Mouse (Mus musculus) CH12.LX (cell line): ENCODE data around the gene Slc38a7. TPM values are rescaled to one million over a fixed set of nuclear protein-coding genes. Genes with fewer than 3 reads are reported as not detected.

ENCODE experiments used
- DNase-seq: peaks from one replicate; pipeline ENCODE4 v3.0.0-alpha.2; 2013; ENCODE audit errors: extremely low read depth
- H3K27ac ChIP-seq: 2 replicates; pipeline ENCODE4 v1.5.1; 2012; ENCODE audit warnings: low read depth, mild to moderate bottlenecking, control low read depth, moderate library complexity; ENCODE audit not compliant: insufficient read depth
- H3K27me3 ChIP-seq: replicated peaks from 2 replicates; pipeline ENCODE3; 2012; ENCODE audit warnings: inconsistent platforms
- H3K36me3 ChIP-seq, 2 experiments: replicated peaks in 1 of 2; 2 replicates each; pipeline versions ENCODE3 to v1.6.1; 2012; ENCODE audit warnings: inconsistent platforms in 1 of 2, low read length in 1 of 2, mild to moderate bottlenecking in 1 of 2, mixed read lengths in 1 of 2, moderate library complexity in 1 of 2; ENCODE audit not compliant: control insufficient read depth in 1 of 2, insufficient read depth in 1 of 2
- H3K4me1 ChIP-seq, 2 experiments: 2 replicates each; pipeline ENCODE4 v1.6.1; 2012; ENCODE audit warnings: inconsistent platforms in 1 of 2, moderate library complexity in 1 of 2; ENCODE audit not compliant: insufficient read depth in 2 of 2, control insufficient read depth in 1 of 2
- H3K4me2 ChIP-seq: 2 replicates; pipeline ENCODE4 v1.6.1; 2012; ENCODE audit warnings: low read depth, mild to moderate bottlenecking, control low read depth; ENCODE audit not compliant: poor library complexity, insufficient read depth, severe bottlenecking
- H3K4me3 ChIP-seq, 3 experiments: fragments of 150-350 bp in 1 of 3; sonication (generic) in 1 of 3; replicated peaks in 1 of 3; 2 replicates each; pipeline versions ENCODE3 to v1.5.1; 2011 to 2012; ENCODE audit warnings: low read depth in 2 of 3, low read length in 2 of 3, mild to moderate bottlenecking in 2 of 3, moderate library complexity in 2 of 3, control low read depth in 1 of 3, improper control_type of control experiment in 1 of 3, inconsistent platforms in 1 of 3, mixed read lengths in 1 of 3; ENCODE audit not compliant: poor library complexity in 1 of 3
- H3K79me2 ChIP-seq: replicated peaks from 2 replicates; pipeline ENCODE4 v1.6.1; 2012; ENCODE audit warnings: mild to moderate bottlenecking, moderate library complexity; ENCODE audit not compliant: control insufficient read depth, poor library complexity, insufficient read depth, severe bottlenecking; ENCODE audit errors: extremely low read depth
- H3K9ac ChIP-seq: 2 replicates; pipeline ENCODE4 v1.6.1; 2012; ENCODE audit warnings: low read depth, mild to moderate bottlenecking, control low read depth, moderate library complexity; ENCODE audit not compliant: insufficient read depth
- H3K9me3 ChIP-seq: replicated peaks from 2 replicates; pipeline ENCODE3; 2012; ENCODE audit warnings: low read length, inconsistent platforms, mixed read lengths
- BHLHE40 ChIP-seq: IDR thresholded peaks from 2 replicates; pipeline ENCODE4 v1.6.1; 2011; ENCODE audit warnings: mild to moderate bottlenecking, low read depth, low read length, improper control_type of control experiment
- CTCF ChIP-seq, 2 experiments: IDR thresholded peaks in 1 of 2; conservative IDR thresholded peaks in 1 of 2; 2 replicates each; pipeline ENCODE4 v1.5.1; 2011 to 2012; ENCODE audit warnings: low read depth in 2 of 2, low read length in 2 of 2, improper control_type of control experiment in 1 of 2, inconsistent platforms in 1 of 2, mild to moderate bottlenecking in 1 of 2, moderate library complexity in 1 of 2
- E2F4 ChIP-seq: IDR thresholded peaks from 2 replicates; pipeline ENCODE4 v1.6.1; 2011; ENCODE audit warnings: low read depth, low read length, improper control_type of control experiment; ENCODE audit not compliant: insufficient replicate concordance
- ELF1 ChIP-seq: IDR thresholded peaks from 2 replicates; pipeline ENCODE4 v1.6.1; 2014; ENCODE audit warnings: low read depth, mild to moderate bottlenecking, inconsistent platforms, low read length, improper control_type of control experiment
- ETS1 ChIP-seq: conservative IDR thresholded peaks from 2 replicates; pipeline ENCODE4 v1.6.1; 2012; ENCODE audit warnings: low read depth, mild to moderate bottlenecking, inconsistent platforms, low read length, improper control_type of control experiment, moderate library complexity
- GABPA ChIP-seq: IDR thresholded peaks from 2 replicates; pipeline ENCODE4 v1.6.1; 2012; ENCODE audit warnings: low read depth, low read length, improper control_type of control experiment, inconsistent platforms; ENCODE audit not compliant: insufficient replicate concordance
- HCFC1 ChIP-seq: IDR thresholded peaks from 2 replicates; pipeline ENCODE4 v1.6.1; 2012; ENCODE audit warnings: low read depth, mild to moderate bottlenecking, inconsistent platforms, low read length, improper control_type of control experiment
- IRF4 ChIP-seq: IDR thresholded peaks from 2 replicates; pipeline ENCODE4 v1.6.1; 2014; ENCODE audit warnings: low read depth, mild to moderate bottlenecking, inconsistent platforms, low read length, improper control_type of control experiment
- JUN ChIP-seq: IDR thresholded peaks from 2 replicates; pipeline ENCODE4 v1.6.1; 2011; ENCODE audit warnings: low read depth, mild to moderate bottlenecking, low read length, improper control_type of control experiment, moderate library complexity; ENCODE audit not compliant: insufficient read depth
- JUND ChIP-seq: conservative IDR thresholded peaks from 2 replicates; pipeline ENCODE4 v1.6.1; 2011; ENCODE audit warnings: low read depth, low read length, improper control_type of control experiment
- KAT2A ChIP-seq: IDR thresholded peaks from 2 replicates; pipeline ENCODE4 v1.6.1; 2012; ENCODE audit warnings: low read length, improper control_type of control experiment, inconsistent platforms; ENCODE audit not compliant: insufficient replicate concordance
- MYC ChIP-seq: IDR thresholded peaks from 2 replicates; pipeline ENCODE4 v1.6.1; 2011; ENCODE audit warnings: low read depth, mild to moderate bottlenecking, improper control_type of control experiment, low read length
- PAX5 ChIP-seq: IDR thresholded peaks from 2 replicates; pipeline ENCODE4 v1.6.1; 2012; ENCODE audit warnings: low read length, inconsistent platforms, mixed read lengths
- POLR2AphosphoS2 ChIP-seq: IDR thresholded peaks from 2 replicates; pipeline ENCODE4 v1.6.1; 2011; ENCODE audit warnings: low read depth, low read length, improper control_type of control experiment
- RCOR1 ChIP-seq: conservative IDR thresholded peaks from 2 replicates; pipeline ENCODE4 v1.6.1; 2012; ENCODE audit warnings: low read depth, mild to moderate bottlenecking, inconsistent platforms, low read length, improper control_type of control experiment
- SIN3A ChIP-seq: IDR thresholded peaks from 2 replicates; pipeline ENCODE4 v1.6.1; 2012; ENCODE audit warnings: low read length, improper control_type of control experiment, inconsistent platforms
- TCF12 ChIP-seq: IDR thresholded peaks from 2 replicates; pipeline ENCODE4 v1.6.1; 2014; ENCODE audit warnings: low read depth, mild to moderate bottlenecking, inconsistent platforms, low read length, improper control_type of control experiment
- ZMIZ1 ChIP-seq: IDR thresholded peaks from 2 replicates; pipeline ENCODE4 v1.6.1; 2012; ENCODE audit warnings: low read depth, mild to moderate bottlenecking, inconsistent platforms, low read length, improper control_type of control experiment
- dilution Hi-C: fragments of 300-500 bp; cut with MboI; formaldehyde crosslinking; loops from 2 replicates; pipeline ENCODE4 v1.14.3; 2020; ENCODE audit warnings: low sequenced_read_pairs; ENCODE audit not compliant: extremely low pct_unique_long_range_greater_than_20kb, extremely low pct_ligation_motif_present
- in situ Hi-C: fragments of 300-500 bp; cut with MboI; formaldehyde crosslinking; loops from 3 replicates; pipeline ENCODE4 v1.14.3; 2019; ENCODE audit warnings: low sequenced_read_pairs, low pct_ligation_motif_present, low pct_unique_long_range_greater_than_20kb, mixed read lengths
- polyA plus RNA-seq: library from polyadenylated mRNA; unstranded; fragments of >175 nt; gene quantifications from 2 replicates; pipeline ENCODE4 v1.2.1, GENCODE M21; 2012; ENCODE audit warnings: low read depth; ENCODE audit not compliant: insufficient read length
- total RNA-seq, 2 experiments: library from RNA; depleted of rRNA; stranded (reverse); fragments of 300-350 nt in 1 of 2; fragments of >200 nt in 1 of 2; gene quantifications; 2 replicates each; pipeline ENCODE4 v1.2.3; 2012 to 2014

The Slc38a7 gene
- total and polyA plus RNA-seq, 3 experiments = 13.9 to 33.2 (median 31.0) TPM

DNA sequence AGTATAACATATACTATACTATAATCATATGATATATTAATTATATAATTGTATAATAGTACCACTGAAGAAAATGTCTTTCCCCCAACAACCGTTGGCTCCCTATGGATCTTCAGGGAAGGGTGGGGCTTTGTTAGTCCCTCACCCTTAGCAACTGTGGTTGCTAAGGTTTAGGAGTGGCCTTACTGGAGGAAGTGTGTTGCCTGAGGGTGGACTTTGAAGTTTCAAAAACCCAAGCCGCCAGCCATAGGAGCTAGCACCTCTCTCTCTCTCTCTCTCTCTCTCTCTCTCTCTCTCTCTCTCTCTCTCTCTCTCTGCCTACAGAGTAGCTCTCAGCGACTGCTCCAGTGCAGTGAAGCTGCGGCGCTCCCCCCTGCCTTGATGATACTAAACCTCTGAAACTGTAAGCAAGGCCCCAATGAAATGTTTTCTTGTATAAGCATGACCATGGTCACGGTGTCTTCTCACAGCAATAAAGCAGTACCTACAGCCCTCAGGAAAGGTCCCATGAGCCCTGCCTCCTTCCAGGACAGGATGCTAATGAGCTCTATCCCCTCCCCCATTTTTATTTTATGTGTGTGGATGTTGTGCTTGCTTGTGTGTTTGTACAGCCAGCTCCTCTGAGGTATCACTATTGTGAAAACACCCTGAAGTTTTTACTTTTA, 37.2 kb downstream of the Slc38a7 start:
- H3K27ac ChIP-seq = no peak overlapping the region
- in situ Hi-C loops = no loop called here

DNA sequence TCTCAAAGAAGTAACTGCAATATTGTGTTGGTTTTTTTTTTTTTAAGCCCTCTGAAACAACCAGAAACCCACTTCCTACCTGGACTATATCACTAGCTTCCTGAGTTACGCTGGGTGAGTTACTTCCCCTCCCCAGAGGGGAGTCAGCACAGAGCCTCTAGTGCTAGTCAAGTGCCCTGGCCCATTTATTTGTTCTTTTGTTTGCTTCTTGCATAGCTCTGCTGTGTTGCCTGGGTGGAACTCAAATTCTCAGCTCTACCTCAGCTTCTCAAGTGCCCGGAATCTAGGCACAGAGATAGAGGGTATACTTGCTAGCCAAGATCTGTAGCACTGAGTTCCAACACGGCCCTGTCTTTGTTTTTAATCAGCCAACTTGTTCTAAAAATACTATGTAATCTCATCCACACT, 43.2 kb downstream of the Slc38a7 start:
- H3K4me1 ChIP-seq = peaks cover 0 to 26% of the 10 kb centered on the region in 2 experiments
- peaks cover 20% of the 10 kb centered on the region for H3K79me2 ChIP-seq
- DNase-seq = no peak
- in situ Hi-C loops (no loop called here), dilution Hi-C loops (no loop called here)
- H3K4me3 ChIP-seq = no peak overlapping the region
- no peak overlapping the region for H3K9ac ChIP-seq
- peaks cover 0 to 4% of the 10 kb centered on the region in 2 experiments for H3K36me3 ChIP-seq
- H3K27me3 ChIP-seq = no peaks in the 10 kb centered on the region
- H3K4me2 ChIP-seq = no peak overlapping the region
- no peaks in the 10 kb centered on the region for H3K9me3 ChIP-seq
- no peak overlapping the region for H3K27ac ChIP-seq
- TF ChIP-seq IRF4 (no peak), JUND (no peak), ELF1 (no peak), SIN3A (no peak), CTCF (conservative IDR thresholded peaks at IDR 0.05 in 1 of 2, IDR thresholded peaks at IDR 0.05 in 1 of 2; ENCODE audit: low read depth in 2 of 2, low read length in 2 of 2) (no peak)

More for the DNA sequence above, 37.2 kb downstream of the Slc38a7 start:
- H3K79me2 ChIP-seq = no peaks in the 10 kb centered on the region
- H3K4me2 ChIP-seq = no peak overlapping the region
- no peak for DNase-seq
- H3K27me3 ChIP-seq = no peaks in the 10 kb centered on the region
- dilution Hi-C loops = no loop called here
- H3K9ac ChIP-seq = no peak overlapping the region
- H3K36me3 ChIP-seq = no peaks in the 10 kb centered on the region
- no peak for TF ChIP-seq ETS1
- H3K9me3 ChIP-seq = no peaks in the 10 kb centered on the region
- peaks cover 0 to 24% of the 10 kb centered on the region in 2 experiments; a peak in 2 of 4 replicates for H3K4me1 ChIP-seq
- H3K4me3 ChIP-seq = no peak overlapping the region

DNA sequence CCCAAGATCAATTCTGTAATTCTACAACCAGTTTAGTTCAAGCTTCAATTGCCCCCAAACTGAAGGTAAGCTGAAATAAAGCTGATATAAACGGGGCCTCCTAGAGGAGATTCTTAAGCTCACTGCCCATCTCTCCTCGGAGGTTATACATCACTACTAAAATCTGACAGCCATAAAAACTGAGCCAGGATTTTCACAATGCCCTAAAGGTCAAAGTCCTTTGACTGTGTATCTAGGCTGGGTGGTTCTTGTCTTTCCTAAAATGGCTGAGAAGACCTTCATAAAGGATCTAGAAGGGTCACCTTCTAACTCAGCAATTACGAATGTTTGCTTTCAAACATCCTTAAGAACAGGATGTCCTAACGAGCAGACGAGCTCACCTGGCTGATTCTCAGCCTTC, 44.2 kb downstream of the Slc38a7 start:
- Histone ChIP-seq H3K4me2 (no peak overlapping the region), H3K9ac (no peak overlapping the region)
- TF ChIP-seq BHLHE40 (no peak), TCF12 (no peak), HCFC1 (no peak), POLR2AphosphoS2 (no peak), ZMIZ1 (no peak), ELF1 (no peak), KAT2A (no peak), JUND (no peak), JUN (no peak), PAX5 (no peak), E2F4 (no peak), GABPA (no peak), MYC (no peak), RCOR1 (no peak)
- TF ChIP-seq, all 38 proteins: peak for 0
- peaks cover 5 to 11% of the 10 kb centered on the region in 2 experiments for H3K36me3 ChIP-seq
- no peaks in the 10 kb centered on the region for H3K9me3 ChIP-seq
- no peak overlapping the region for H3K4me3 ChIP-seq
- H3K79me2 ChIP-seq = peaks cover 31% of the 10 kb centered on the region
- no peak overlapping the region for H3K27ac ChIP-seq
- in situ Hi-C loops = no loop called here
- dilution Hi-C loops = no loop called here
- DNase-seq = no peak
- H3K4me1 ChIP-seq = peaks cover 5 to 34% of the 10 kb centered on the region in 2 experiments
- H3K27me3 ChIP-seq = no peaks in the 10 kb centered on the region
